Mouse (Mus musculus): Measurements from ENCODE around the gene Cdk9. TPM values are rescaled to one million over a fixed set of nuclear protein-coding genes. Genes with fewer than 3 reads are reported as not detected.

The Cdk9 gene
- total and polyA plus RNA-seq, 3 experiments = 30.9 to 125 TPM; not detected in 1

- H3K4me1 ChIP-seq (ENCODE audit: control insufficient read depth in 1 of 2, insufficient read depth in 2 of 2, low read length in 2 of 2) = no peaks in the 10 kb centered on the region
- no peaks in the 10 kb centered on the region for H3K79me2 ChIP-seq (ENCODE audit: control insufficient read depth, insufficient read depth, low read length, poor library complexity)
- H3K9me3 ChIP-seq (replicated peaks; ENCODE audit: insufficient read depth, low read length) = no peaks in the 10 kb centered on the region
- H3K36me3 ChIP-seq (ENCODE audit: control insufficient read depth in 1 of 2, insufficient read depth in 2 of 2, low read length in 2 of 2) = peaks cover 0 to 5% of the 10 kb centered on the region in 2 experiments; a peak in 2 of 4 replicates
- no peak overlapping the region for H3K4me3 ChIP-seq (ENCODE audit: control insufficient read depth in 1 of 2, insufficient read depth in 1 of 2, low read depth in 2 of 2, low read length in 2 of 2)
- H3K27ac ChIP-seq (ENCODE audit: control insufficient read depth, low read depth, low read length) = no peak overlapping the region
- no peak for TF ChIP-seq GATA1 (IDR thresholded peaks at IDR 0.05; ENCODE audit: low read depth, low read length)
- TF ChIP-seq ZKSCAN1 (IDR thresholded peaks at IDR 0.05; ENCODE audit: low read depth, low read length) = no peak
- TF ChIP-seq USF2 (IDR thresholded peaks at IDR 0.05; ENCODE audit: borderline replicate concordance in 1 of 2, insufficient read depth in 1 of 2, low read depth in 1 of 2, low read length in 2 of 2) = no peak
- TF ChIP-seq MAX (IDR thresholded peaks at IDR 0.05; ENCODE audit: low read length) = no peak
- no peak for TF ChIP-seq TAL1 (IDR thresholded peaks at IDR 0.05; ENCODE audit: low read length)
- no peak for TF ChIP-seq RCOR1 (IDR thresholded peaks at IDR 0.05; ENCODE audit: low read depth, low read length)
- TF ChIP-seq ELF1 (IDR thresholded peaks at IDR 0.05; ENCODE audit: low read depth, low read length) = no peak
- no peak for TF ChIP-seq MEF2A (IDR thresholded peaks at IDR 0.05; ENCODE audit: extremely low read depth, insufficient replicate concordance, low read depth, low read length, poor library complexity, severe bottlenecking)
- no peak for TF ChIP-seq ZNF384 (IDR thresholded peaks at IDR 0.05; ENCODE audit: low read depth, low read length)
- DNase-seq (ENCODE audit: low read depth, low spot score) = no peak
- no peak overlapping the region for H3K9ac ChIP-seq (ENCODE audit: control insufficient read depth, low read depth, low read length, poor library complexity, severe bottlenecking)
- no peaks in the 10 kb centered on the region for H3K27me3 ChIP-seq (ENCODE audit: control insufficient read depth in 1 of 2, insufficient read depth in 2 of 2, low read length in 2 of 2)
Measured at GRCm38 (mm10) chr2:32685807-32686206, 27.1 kb downstream of the Cdk9 start.

- Histone ChIP-seq H3K4me1 (ENCODE audit: control insufficient read depth in 1 of 2, insufficient read depth in 2 of 2, low read length in 2 of 2) (no peaks in the 10 kb centered on the region), H3K79me2 (ENCODE audit: control insufficient read depth, insufficient read depth, low read length, poor library complexity) (no peaks in the 10 kb centered on the region), H3K4me3 (ENCODE audit: control insufficient read depth in 1 of 2, insufficient read depth in 1 of 2, low read depth in 2 of 2, low read length in 2 of 2) (no peak overlapping the region), H3K27me3 (ENCODE audit: control insufficient read depth in 1 of 2, insufficient read depth in 2 of 2, low read length in 2 of 2) (no peaks in the 10 kb centered on the region), H3K27ac (ENCODE audit: control insufficient read depth, low read depth, low read length) (no peak overlapping the region), H3K9ac (ENCODE audit: control insufficient read depth, low read depth, low read length, poor library complexity, severe bottlenecking) (no peak overlapping the region), H3K9me3 (replicated peaks; ENCODE audit: insufficient read depth, low read length) (no peaks in the 10 kb centered on the region), H3K36me3 (ENCODE audit: control insufficient read depth in 1 of 2, insufficient read depth in 2 of 2, low read length in 2 of 2) (peaks cover 0 to 5% of the 10 kb centered on the region in 2 experiments; a peak in 2 of 4 replicates)
- no peak for DNase-seq (ENCODE audit: low read depth, low spot score)
- no peak for TF ChIP-seq GABPA (IDR thresholded peaks at IDR 0.05; ENCODE audit: low read depth, low read length)
- TF ChIP-seq ZNF384 (IDR thresholded peaks at IDR 0.05; ENCODE audit: low read depth, low read length) = no peak
- TF ChIP-seq BHLHE40 (IDR thresholded peaks at IDR 0.05; ENCODE audit: borderline replicate concordance, low read depth, low read length) = no peak
- no peak for TF ChIP-seq MYB (IDR thresholded peaks at IDR 0.05; ENCODE audit: low read depth, low read length)
- no peak for TF ChIP-seq POLR2AphosphoS5 (IDR thresholded peaks at IDR 0.05; ENCODE audit: borderline replicate concordance, low read depth, low read length)
- no peak for TF ChIP-seq TCF12 (IDR thresholded peaks at IDR 0.05; ENCODE audit: low read depth, low read length)
- TF ChIP-seq UBTF (IDR thresholded peaks at IDR 0.05; ENCODE audit: borderline replicate concordance, insufficient read depth, low read depth, low read length) = no peak
- no peak for TF ChIP-seq MYC (IDR thresholded peaks at IDR 0.05; ENCODE audit: low read depth, low read length)
Measured at GRCm38 (mm10) chr2:32684681-32685428, 28.0 kb downstream of the Cdk9 start.
